Mouse (Mus musculus) stomach, postnatal 0 days (tissue): ENCODE measurements around the gene Gm28305.

Experiments
- CTCF ChIP-seq: IDR thresholded peaks from 2 replicates; pipeline ENCODE4 v1.5.1; 2016; ENCODE audit warnings: antibody characterized with exemption, low read depth, mild to moderate bottlenecking, moderate library complexity
- EP300 ChIP-seq: optimal IDR thresholded peaks from 2 replicates; pipeline ENCODE3; 2016; ENCODE audit warnings: antibody characterized with exemption

GRCm38 (mm10) chr9:104029861-104030260 lies 10.6 kb upstream of the Gm28305 start:
- TF ChIP-seq CTCF: no peak
- TF ChIP-seq EP300: no peak
